Mouse (Mus musculus) forebrain, postnatal 0 days (tissue): ENCODE data around the gene Focad. TPM values are rescaled to one million over a fixed set of nuclear protein-coding genes. Genes with fewer than 3 reads are reported as not detected.

Experiments used
- ATAC-seq: fragments of 200-750 bp; cut with Nextera tagmentation; 2 replicates; pipeline ENCODE4 v1.8.0; 2017; ENCODE audit warnings: mild to moderate bottlenecking, moderate library complexity
- DNase-seq: peaks from one replicate; pipeline ENCODE4 v3.0.0-alpha.2; 2015
- H3K27ac ChIP-seq: fragments of 300-500 bp; sonication (generic); 2 replicates; pipeline ENCODE4 v1.5.1; 2014; ENCODE audit warnings: low read depth, mild to moderate bottlenecking, antibody characterized with exemption, low read length, moderate library complexity, mixed read lengths
- H3K27me3 ChIP-seq: fragments of 300-500 bp; sonication (generic); 2 replicates; pipeline ENCODE4 v1.6.1; 2014; ENCODE audit warnings: mild to moderate bottlenecking, low read length, mixed read lengths; ENCODE audit not compliant: insufficient read depth
- H3K36me3 ChIP-seq: fragments of 300-500 bp; sonication (generic); 2 replicates; pipeline ENCODE4 v1.6.1; 2014; ENCODE audit warnings: mild to moderate bottlenecking, moderate library complexity; ENCODE audit not compliant: insufficient read depth
- H3K4me1 ChIP-seq: fragments of 300-500 bp; sonication (generic); 2 replicates; pipeline ENCODE4 v1.6.1; 2014; ENCODE audit warnings: antibody characterized with exemption; ENCODE audit not compliant: insufficient read depth
- H3K4me2 ChIP-seq: fragments of 300-500 bp; sonication (generic); 2 replicates; pipeline ENCODE4 v1.6.1; 2014; ENCODE audit warnings: low read depth, mild to moderate bottlenecking, moderate library complexity
- H3K4me3 ChIP-seq: fragments of 300-500 bp; sonication (generic); 2 replicates; pipeline ENCODE4 v1.5.1; 2014; ENCODE audit warnings: low read depth, low read length, mixed read lengths
- H3K9ac ChIP-seq: fragments of 300-500 bp; sonication (generic); 2 replicates; pipeline ENCODE4 v1.6.1; 2014; ENCODE audit warnings: mild to moderate bottlenecking
- H3K9me3 ChIP-seq: fragments of 300-500 bp; sonication (generic); 2 replicates; pipeline ENCODE4 v1.6.1; 2016; ENCODE audit warnings: low read length
- CTCF ChIP-seq: sonication (generic); IDR thresholded peaks from 2 replicates; pipeline ENCODE4 v1.5.1; 2016; ENCODE audit warnings: antibody characterized with exemption, control low read depth, low read depth
- WGBS: fragments of 180-500 bp; shearing (Covaris S2); extraction: QIAGEN DNeasy Blood & Tissue Kit; methylation state at CpG from one replicate; pipeline ENCODE4 v1.1.7; 2014; 5-methylcytosine and 5-hydroxymethylcytosine counted together
- polyA plus RNA-seq: library from polyadenylated mRNA; unstranded; fragments of >200 nt; fragmentation: Nextera tagmentation; extraction: Ambion mirVana; gene quantifications from 2 replicates; pipeline ENCODE4 v1.2.1, GENCODE M21; 2015
- total RNA-seq: library from RNA; depleted of rRNA; stranded (reverse); fragments of >200 nt; gene quantifications from 2 replicates; pipeline ENCODE4 v1.2.3, GENCODE M21; 2014

The Focad gene
- total and polyA plus RNA-seq, 2 experiments from 2014 or later: 8.9 to 37.6 TPM

GRCm38 (mm10) chr4:88167008-88167862 lies 72.8 kb downstream of the Focad start:
- 66% methylated on average over 7 of the region's 7 CpGs for WGBS
- H3K9ac ChIP-seq: no peak overlapping the region
- H3K36me3 ChIP-seq: no peaks in the 10 kb centered on the region
- no peak for TF ChIP-seq CTCF
- no peak for DNase-seq
- H3K4me1 ChIP-seq: peaks cover 6% of the 10 kb centered on the region; the same call in 1 of the 2 replicates
- H3K4me2 ChIP-seq: no peak overlapping the region
- H3K9me3 ChIP-seq: no peaks in the 10 kb centered on the region
- H3K27me3 ChIP-seq: no peaks in the 10 kb centered on the region
- H3K27ac ChIP-seq: no peak overlapping the region
- no peak overlapping the region for H3K4me3 ChIP-seq
- ATAC-seq: peak; percentile 51

DNA sequence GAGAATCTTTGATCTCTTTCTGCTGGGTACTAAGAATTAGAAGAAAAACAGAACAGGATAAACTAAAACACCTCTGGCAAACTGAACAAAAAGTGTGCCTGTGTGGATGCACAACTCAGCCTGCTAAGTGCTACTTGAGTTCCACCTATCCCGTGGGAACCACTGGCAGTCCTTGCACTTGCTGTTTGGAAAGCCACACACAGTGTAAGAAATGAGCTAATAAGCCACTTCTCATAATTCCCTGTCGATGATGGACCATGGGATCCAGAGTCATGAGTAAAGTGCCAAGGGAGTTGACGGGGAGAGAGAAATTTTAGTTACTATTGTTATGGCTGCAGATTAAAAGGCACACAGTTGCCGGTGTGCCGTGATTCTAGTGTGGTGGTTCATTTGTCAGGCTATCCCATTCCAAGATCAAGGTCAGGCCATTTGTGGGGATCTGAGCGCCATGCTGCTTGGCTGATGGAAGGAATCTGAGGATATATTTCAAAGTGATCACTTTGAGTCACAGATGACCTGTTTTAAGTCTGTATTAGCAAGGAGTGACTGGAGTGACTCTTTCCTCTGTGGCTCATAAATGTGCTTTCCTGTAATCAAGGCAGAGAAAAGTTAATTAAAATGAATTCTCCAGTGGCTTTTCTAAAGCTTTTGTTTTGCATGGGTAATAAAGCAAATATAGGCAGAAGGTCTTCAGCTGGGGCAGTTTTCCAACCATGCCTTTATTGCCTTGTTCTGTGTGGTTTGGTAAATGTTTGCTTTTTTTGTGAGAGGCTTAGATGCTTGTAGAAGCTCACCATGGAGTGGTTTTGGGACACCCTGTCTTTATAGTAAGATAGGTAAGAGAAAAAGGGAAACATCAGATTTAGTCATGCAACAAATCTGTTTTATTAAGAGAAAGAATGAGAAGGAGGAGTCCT lies 80.9 kb downstream of the Focad start:
- no peaks in the 10 kb centered on the region for H3K9me3 ChIP-seq
- H3K27ac ChIP-seq: no peak overlapping the region
- H3K36me3 ChIP-seq: no peaks in the 10 kb centered on the region
- 78% methylated on average over 6 of the region's 6 CpGs for WGBS
- no peak overlapping the region for H3K4me3 ChIP-seq
- H3K9ac ChIP-seq: no peak overlapping the region
- no peaks in the 10 kb centered on the region for H3K27me3 ChIP-seq
- H3K4me1 ChIP-seq: no peaks in the 10 kb centered on the region
- DNase-seq (no peak), ATAC-seq (no peak)
- no peak for TF ChIP-seq CTCF
- H3K4me2 ChIP-seq: no peak overlapping the region

GRCm38 (mm10) chr4:88179296-88179695 lies 84.9 kb downstream of the Focad start:
- WGBS: 93% methylated on average over 2 of the region's 2 CpGs
- Histone ChIP-seq H3K4me1 (peaks cover 8% of the 10 kb centered on the region; the same call in 1 of the 2 replicates), H3K4me2 (no peak overlapping the region), H3K9ac (no peak overlapping the region), H3K36me3 (no peaks in the 10 kb centered on the region), H3K9me3 (no peaks in the 10 kb centered on the region), H3K27ac (no peak overlapping the region), H3K4me3 (no peak overlapping the region), H3K27me3 (no peaks in the 10 kb centered on the region)
- no peak for TF ChIP-seq CTCF
- no peak for DNase-seq
- no peak for ATAC-seq

- no peaks in the 10 kb centered on the region for H3K9me3 ChIP-seq
- WGBS: 36% methylated on average over 6 of the region's 6 CpGs
- H3K27me3 ChIP-seq: no peaks in the 10 kb centered on the region
- no peak for TF ChIP-seq CTCF
- no peak overlapping the region for H3K4me3 ChIP-seq
- no peak overlapping the region for H3K4me2 ChIP-seq
- peaks cover 10% of the 10 kb centered on the region; the same call in 1 of the 2 replicates for H3K4me1 ChIP-seq
- H3K36me3 ChIP-seq: no peaks in the 10 kb centered on the region
- ATAC-seq: peak; percentile 27; the same call in 1 of the 2 replicates
- no peak overlapping the region for H3K9ac ChIP-seq
- peak overlapping the region; percentile 62 for H3K27ac ChIP-seq
- peak; percentile 61 for DNase-seq
These were observed 89.9 kb downstream of the Focad start for GRCm38 (mm10) chr4:88184293-88184692.

- Histone ChIP-seq H3K36me3 (no peaks in the 10 kb centered on the region), H3K9me3 (no peaks in the 10 kb centered on the region), H3K27me3 (no peaks in the 10 kb centered on the region), H3K27ac (no peak overlapping the region), H3K4me2 (no peak overlapping the region), H3K4me1 (peaks cover 10% of the 10 kb centered on the region; the same call in 1 of the 2 replicates), H3K4me3 (no peak overlapping the region), H3K9ac (no peak overlapping the region)
- 65% methylated on average over 6 of the region's 6 CpGs for WGBS
- no peak for TF ChIP-seq CTCF
- DNase-seq (no peak), ATAC-seq (no peak)
These were observed 91.5 kb downstream of the Focad start for GRCm38 (mm10) chr4:88185872-88186426.

- H3K27me3 ChIP-seq: no peaks in the 10 kb centered on the region
- peaks cover 7% of the 10 kb centered on the region; the same call in 1 of the 2 replicates for H3K4me1 ChIP-seq
- H3K9ac ChIP-seq: no peak overlapping the region
- ATAC-seq: no peak
- H3K4me3 ChIP-seq: no peak overlapping the region
- no peaks in the 10 kb centered on the region for H3K9me3 ChIP-seq
- no peak for TF ChIP-seq CTCF
- H3K4me2 ChIP-seq: no peak overlapping the region
- 86% methylated on average over 3 of the region's 3 CpGs for WGBS
- no peaks in the 10 kb centered on the region for H3K36me3 ChIP-seq
- no peak overlapping the region for H3K27ac ChIP-seq
- no peak for DNase-seq
These were observed 93.2 kb downstream of the Focad start for GRCm38 (mm10) chr4:88187649-88188048.
